Mouse (Mus musculus) spleen, embryonic (tissue): ENCODE results near the gene Tmem19.

Source experiments
- CTCF ChIA-PET: fragments of 350-600 bp; sonication (Branson Sonifier 250); formaldehyde crosslinking; loops from one replicate; lab custom pipeline; 2022; lab: Charles Lee

Tmem19 gene

GRCm38 (mm10) chr10:115312732-115313131 lies 49.6 kb downstream of the Tmem19 start:
- CTCF ChIA-PET = interaction anchor here (0.6 to 1.0 kb wide), 2 partner anchors 13 to 131 kb away, joined by 3 read pairs; no protein-coding TSS in a partner anchor

GRCm38 (mm10) chr10:115312194-115312593 lies 50.1 kb downstream of the Tmem19 start:
- CTCF ChIA-PET = interaction anchor here (1.0 kb wide), 1 partner anchor 12 kb away, joined by 3 read pairs; no protein-coding TSS in a partner anchor

GRCm38 (mm10) chr10:115311263-115311965 lies 50.9 kb downstream of the Tmem19 start:
- CTCF ChIA-PET = interaction anchor here (1.0 kb wide), 1 partner anchor 11 kb away, joined by 3 read pairs; no protein-coding TSS in a partner anchor

- CTCF ChIA-PET = no interaction called here
Observed at GRCm38 (mm10) chr10:115309191-115309590, 53.1 kb downstream of the Tmem19 start.

- CTCF ChIA-PET = no interaction called here
Observed at GRCm38 (mm10) chr10:115307331-115307875, 54.9 kb downstream of the Tmem19 start.

GRCm38 (mm10) chr10:115298683-115299082 lies 63.6 kb downstream of the Tmem19 start:
- CTCF ChIA-PET = interaction anchor here (0.6 kb wide), 1 partner anchor 24 kb away, joined by 3 read pairs; no protein-coding TSS in a partner anchor

GRCm38 (mm10) chr10:115297582-115297981 lies 64.7 kb downstream of the Tmem19 start:
- CTCF ChIA-PET = no interaction called here

- CTCF ChIA-PET = no interaction called here
Observed at GRCm38 (mm10) chr10:115296401-115296935, 65.8 kb downstream of the Tmem19 start.

- CTCF ChIA-PET = no interaction called here
Observed at GRCm38 (mm10) chr10:115295162-115295561, 67.1 kb downstream of the Tmem19 start.

GRCm38 (mm10) chr10:115294715-115295114 lies 67.6 kb downstream of the Tmem19 start:
- CTCF ChIA-PET = no interaction called here

GRCm38 (mm10) chr10:115293946-115294345 lies 68.4 kb downstream of the Tmem19 start:
- CTCF ChIA-PET = no interaction called here

- CTCF ChIA-PET = no interaction called here
Observed at GRCm38 (mm10) chr10:115290671-115291070, 71.6 kb downstream of the Tmem19 start.
